Mouse (Mus musculus) left cerebral cortex, postnatal 4 days (tissue): ENCODE data around the gene Amer3. TPM values are rescaled to one million over a fixed set of nuclear protein-coding genes. Genes with fewer than 3 reads are reported as not detected.
A peak's percentile ranks its signal among the peaks of the same experiment; 100 is the strongest.
"Not testable (repeated sequence)": the region's sequence is repeated elsewhere in the genome, so short reads cannot be mapped to it uniquely, and the experiment has no call there.

ENCODE experiments used
- DNase-seq: peaks from one replicate; pipeline ENCODE4 v3.0.0-alpha.2; 2022
- intact Hi-C: fragments of 180-260 bp; cut with DNase I; formaldehyde crosslinking; loops from one replicate; pipeline ENCODE4 v1.15.1; 2025
- total RNA-seq, 2 experiments: library from RNA; stranded (reverse); gene quantifications; 2 replicates each; pipeline ENCODE4 v1.2.3; 2021

Gene Amer3
- total RNA-seq, 2 experiments from 2014 or later = 45.0 to 47.4 TPM

DNA sequence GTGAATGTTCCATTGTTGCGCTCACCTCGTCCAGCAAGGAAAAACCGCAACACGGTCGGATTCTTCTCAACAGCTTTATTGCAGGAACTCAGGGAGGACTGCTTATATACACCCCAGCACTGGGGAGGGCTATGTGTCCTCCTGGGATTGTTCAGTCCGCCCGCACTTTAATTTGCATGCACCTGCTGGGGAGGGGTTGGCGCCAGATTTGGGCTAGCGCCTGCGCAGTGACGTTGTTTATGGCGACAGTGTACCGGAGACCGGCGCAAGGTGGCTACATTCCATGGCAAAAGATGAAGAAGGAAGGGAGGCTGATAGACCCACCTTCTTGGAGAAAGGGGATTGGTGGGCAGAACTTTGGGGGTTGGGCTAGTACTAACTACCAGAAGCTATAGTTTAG is 20.5 kb downstream of the Amer3 start:
- intact Hi-C loops = no loop called here
- no peak for DNase-seq

DNA sequence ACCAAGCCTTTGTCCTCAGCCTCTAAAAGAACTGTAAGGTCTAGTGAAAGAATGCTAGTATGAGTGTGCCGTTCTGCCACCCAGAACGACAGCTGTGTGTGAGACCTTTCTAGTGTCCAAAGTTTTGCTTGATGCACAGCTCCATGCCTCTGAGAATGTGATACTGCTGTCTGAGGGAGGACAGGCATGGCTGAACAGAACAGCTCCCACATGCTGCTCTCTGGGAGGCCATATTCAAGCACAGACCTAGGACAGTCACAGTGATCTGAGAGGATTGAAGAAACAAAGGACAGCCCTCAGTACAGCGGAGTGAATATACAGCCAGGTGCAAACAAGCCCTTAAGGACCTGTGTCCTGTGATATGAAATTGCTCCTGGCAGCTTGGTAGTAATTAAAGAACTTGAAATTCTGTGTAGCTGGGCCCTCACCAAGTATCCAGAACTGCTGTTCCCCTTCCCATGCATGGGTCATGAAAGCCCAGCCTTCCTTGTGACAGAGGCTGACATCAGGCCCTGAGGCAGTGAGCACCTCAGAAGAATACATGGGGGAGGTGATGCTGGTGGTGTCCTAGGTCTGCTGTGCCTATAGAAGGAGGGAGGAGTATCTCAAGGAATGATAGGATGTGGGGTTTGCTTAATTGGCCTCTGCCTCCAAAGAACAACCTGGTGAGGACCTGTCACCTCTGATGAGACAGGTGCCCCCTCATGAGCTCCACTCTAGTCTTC is 22.0 kb downstream of the Amer3 start:
- intact Hi-C loops = no loop called here
- DNase-seq = no peak

DNA sequence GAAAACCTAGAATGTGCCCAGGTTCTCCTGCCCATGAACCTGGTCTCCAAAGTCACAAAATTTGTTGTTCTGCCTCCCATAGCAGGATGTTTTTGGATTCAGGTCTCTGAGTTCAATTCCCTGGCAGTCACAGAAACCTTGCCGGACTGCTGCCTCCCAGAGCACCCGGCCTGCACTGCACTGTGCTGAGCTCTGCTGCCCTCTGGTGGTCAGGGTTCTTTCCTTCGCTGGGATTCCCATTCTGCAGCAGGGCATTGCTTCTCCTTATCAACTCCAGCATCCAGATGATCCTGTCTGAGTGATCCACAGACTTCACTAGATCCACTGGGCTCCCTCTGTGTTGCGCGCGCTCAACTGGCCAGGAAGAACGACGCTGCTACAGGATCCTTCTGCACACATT is 22.9 kb downstream of the Amer3 start:
- intact Hi-C loops = no loop called here
- DNase-seq = peak; percentile 81

DNA sequence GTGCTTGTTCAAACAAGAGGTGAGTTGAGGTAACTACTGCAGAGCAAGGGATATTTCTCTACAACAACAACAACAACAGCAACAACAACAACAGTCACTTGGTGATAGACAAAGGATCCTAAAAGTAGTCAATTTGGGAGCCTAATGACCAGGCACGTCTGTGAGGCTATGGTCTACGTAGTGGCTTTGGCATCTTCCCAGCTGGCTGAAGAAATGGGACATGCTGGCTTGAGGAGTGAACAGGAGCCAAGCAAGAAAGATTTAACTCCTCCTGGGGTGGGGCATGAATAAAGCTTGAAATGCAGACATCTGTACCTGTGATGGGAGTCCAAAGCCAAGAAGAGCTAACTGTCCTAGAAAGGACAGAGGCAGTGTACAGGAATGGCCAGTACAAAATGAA is 34.3 kb downstream of the Amer3 start:
- intact Hi-C loops = no loop called here
- no peak for DNase-seq

DNA sequence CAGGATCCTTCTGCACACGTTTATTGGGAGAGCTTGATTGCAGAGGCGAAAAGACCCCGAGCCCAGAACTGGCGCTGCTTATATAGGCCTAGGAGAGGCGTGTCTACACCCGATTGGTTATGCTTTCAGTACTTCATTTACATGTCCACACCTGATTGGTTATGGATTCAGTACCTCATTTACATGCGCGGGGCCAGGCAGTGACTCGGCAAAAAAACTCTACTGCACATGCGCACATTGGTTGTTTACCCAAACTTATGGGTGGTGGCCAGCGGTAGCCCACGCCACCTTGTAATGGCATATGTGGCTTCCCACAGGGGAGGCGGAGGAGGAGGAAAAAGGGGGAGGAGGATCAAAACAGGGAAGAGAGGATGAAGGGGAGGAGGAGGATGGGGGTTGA is 40.7 kb downstream of the Amer3 start:
- DNase-seq, intact Hi-C loops: not testable (repeated sequence)

DNA sequence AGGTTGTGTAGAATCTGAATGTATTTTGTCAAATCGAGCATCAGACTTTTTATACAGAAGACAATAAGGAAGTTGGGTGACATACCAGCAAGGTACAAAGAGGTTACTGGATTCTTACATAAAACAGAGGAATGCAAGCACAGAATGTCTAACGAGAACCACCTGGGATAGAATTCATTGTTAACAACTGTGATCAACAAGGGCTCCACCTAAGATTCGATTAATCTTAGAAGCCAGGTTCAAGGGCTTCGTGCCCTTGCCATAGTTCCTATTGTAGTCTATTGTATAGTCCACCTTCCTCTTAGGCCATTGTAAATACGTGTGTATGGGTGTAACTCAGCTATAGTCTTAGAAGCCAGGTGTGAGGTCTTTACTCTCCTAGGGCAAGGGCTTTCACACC is 41.3 kb downstream of the Amer3 start:
- DNase-seq, intact Hi-C loops: not testable (repeated sequence)

DNA sequence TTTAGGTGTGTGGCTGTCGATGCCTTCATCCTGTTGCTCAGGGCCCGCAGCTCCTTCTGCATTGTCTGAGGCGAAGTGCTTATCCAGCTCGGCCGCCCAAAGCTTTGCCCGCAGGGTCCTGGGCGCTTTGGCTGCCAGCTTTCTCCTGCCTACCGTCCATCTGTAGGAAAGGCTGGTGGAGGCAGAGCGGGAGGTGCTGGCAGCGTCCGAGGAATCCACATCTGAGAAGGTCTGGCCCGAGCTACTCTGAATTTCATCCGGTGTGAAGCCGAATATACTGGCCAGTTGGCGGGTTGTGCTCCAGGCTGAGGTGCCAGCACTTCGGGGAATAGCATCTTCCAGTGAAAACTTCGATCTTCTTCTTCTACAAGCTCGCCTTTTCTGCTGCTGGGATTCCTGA is 56.3 kb downstream of the Amer3 start:
- intact Hi-C loops = no loop called here
- peak; percentile 39 for DNase-seq

Other genes starting within 250 kb of the Amer3 start
- 10 to 100 TPM; 22.5 to 29.0 TPM for gene Ccdc115, start 140.0 kb upstream of the Amer3 start, total RNA-seq
- 10 to 100 TPM; 30.5 to 36.7 TPM for gene Imp4, start 139.8 kb upstream of the Amer3 start, total RNA-seq
- 1 to 10 TPM; 3.4 to 4.0 TPM for gene Ptpn18, start 119.9 kb upstream of the Amer3 start, total RNA-seq
- not detected for gene Prss39, start 81.2 kb upstream of the Amer3 start, total RNA-seq
- gene Cfc1, start 44.0 kb upstream of the Amer3 start, total RNA-seq = not detected
- gene Prss40, start 18.7 kb upstream of the Amer3 start, total RNA-seq = not detected